Mouse (Mus musculus) embryonic facial prominence, embryonic 13.5 days (tissue): ENCODE measurements around the gene Gm20906. TPM values are rescaled to one million over a fixed set of nuclear protein-coding genes. Genes with fewer than 3 reads are reported as not detected.
"Not testable (repeated sequence)": the region's sequence is repeated elsewhere in the genome, so short reads cannot be mapped to it uniquely, and the experiment has no call there.

ENCODE experiments used
- ATAC-seq: fragments of 200-750 bp; cut with Nextera tagmentation; 2 replicates; pipeline ENCODE4 v1.8.0; 2017; ENCODE audit warnings: low read depth; ENCODE audit not compliant: insufficient number of reproducible peaks, insufficient read depth, low FRiP score, low TSS enrichment
- H3K27ac ChIP-seq: fragments of 300-500 bp; sonication (generic); 2 replicates; pipeline ENCODE4 v1.5.1; 2015; ENCODE audit warnings: moderate library complexity, mild to moderate bottlenecking, inconsistent platforms
- H3K27me3 ChIP-seq: fragments of 300-500 bp; sonication (generic); 2 replicates; pipeline ENCODE4 v1.6.1; 2015; ENCODE audit warnings: mild to moderate bottlenecking, inconsistent platforms
- H3K36me3 ChIP-seq: fragments of 300-500 bp; sonication (generic); 2 replicates; pipeline ENCODE4 v1.6.1; 2015; ENCODE audit warnings: mild to moderate bottlenecking, inconsistent platforms
- H3K4me1 ChIP-seq: fragments of 300-500 bp; sonication (generic); 2 replicates; pipeline ENCODE4 v1.6.1; 2015; ENCODE audit warnings: inconsistent platforms
- H3K4me2 ChIP-seq: fragments of 300-500 bp; sonication (generic); 2 replicates; pipeline ENCODE4 v1.6.1; 2015; ENCODE audit warnings: moderate library complexity, mild to moderate bottlenecking, inconsistent platforms
- H3K4me3 ChIP-seq: fragments of 300-500 bp; sonication (generic); 2 replicates; pipeline ENCODE4 v1.5.1; 2015; ENCODE audit warnings: mild to moderate bottlenecking, inconsistent platforms
- H3K9ac ChIP-seq: fragments of 300-500 bp; sonication (generic); 2 replicates; pipeline ENCODE4 v1.6.1; 2015; ENCODE audit warnings: mild to moderate bottlenecking, inconsistent platforms
- H3K9me3 ChIP-seq: fragments of 300-500 bp; sonication (generic); 2 replicates; pipeline ENCODE4 v1.6.1; 2016; ENCODE audit warnings: inconsistent platforms
- WGBS: fragments of 180-500 bp; shearing (Covaris S2); methylation state at CpG from one replicate; pipeline ENCODE4 v1.1.7; 2015; ENCODE audit warnings: mixed read lengths; 5-methylcytosine and 5-hydroxymethylcytosine counted together
- polyA plus RNA-seq: library from polyadenylated mRNA; unstranded; fragments of >200 nt; fragmentation: Nextera tagmentation; extraction: Ambion mirVana; gene quantifications from 2 replicates; pipeline ENCODE4 v1.2.1, GENCODE M21; 2015

Gm20906 gene
- polyA plus RNA-seq: not detected in 2 replicates

- not testable (repeated sequence) for H3K4me1 ChIP-seq, H3K9ac ChIP-seq, H3K27ac ChIP-seq, H3K36me3 ChIP-seq, H3K9me3 ChIP-seq, ATAC-seq, H3K27me3 ChIP-seq, H3K4me3 ChIP-seq, H3K4me2 ChIP-seq
- no CpG with 5 or more reads among the region's 6 CpGs for WGBS
Measured at GRCm38 (mm10) chrY:87550666-87551065, at the start of gene Gm20906. Gene Gm20906 (plus strand): TSS chrY:87550966.
